Mouse (Mus musculus) bone marrow macrophage, adult 2 months (primary cell): Measurements from ENCODE around the gene Notum.

Source experiments
- CTCF ChIP-seq: IDR thresholded peaks from 2 replicates; pipeline ENCODE4 v1.5.1; 2012; ENCODE audit warnings: low read depth, mild to moderate bottlenecking, low read length, moderate library complexity
- POLR2A ChIP-seq: IDR thresholded peaks from 2 replicates; pipeline ENCODE4 v1.6.1; 2012; ENCODE audit warnings: mild to moderate bottlenecking, low read depth, low read length, borderline replicate concordance

DNA sequence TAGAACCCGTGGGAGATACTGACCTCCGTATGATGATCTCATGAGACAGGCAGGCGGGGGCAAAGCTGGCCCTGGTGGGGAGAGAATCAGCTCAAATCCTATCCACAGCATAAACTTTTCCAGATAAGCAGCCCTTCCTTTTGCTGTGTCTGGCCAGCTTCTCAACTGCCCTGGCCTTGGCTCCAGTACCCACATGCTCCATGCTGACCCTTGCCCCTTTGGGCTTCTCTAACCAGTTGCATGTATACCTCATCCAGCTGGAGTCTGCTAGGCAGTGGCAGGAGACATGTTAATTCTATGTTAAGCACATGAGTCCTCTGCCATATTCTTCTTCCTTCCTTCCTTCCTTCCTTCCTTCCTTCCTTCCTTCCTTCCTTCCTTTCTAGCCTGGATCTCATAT, 6.2 kb downstream of the Notum start:
- no peak for TF ChIP-seq CTCF
- no peak for TF ChIP-seq POLR2A
